Mouse (Mus musculus): ENCODE measurements at regions not wholly inside any gene's neighbourhood (a gene's known extent, or its start where the extent isn't known, plus 50 kb on each side); places are given as distances from the start of the nearest gene placed in this dataset.

DNA sequence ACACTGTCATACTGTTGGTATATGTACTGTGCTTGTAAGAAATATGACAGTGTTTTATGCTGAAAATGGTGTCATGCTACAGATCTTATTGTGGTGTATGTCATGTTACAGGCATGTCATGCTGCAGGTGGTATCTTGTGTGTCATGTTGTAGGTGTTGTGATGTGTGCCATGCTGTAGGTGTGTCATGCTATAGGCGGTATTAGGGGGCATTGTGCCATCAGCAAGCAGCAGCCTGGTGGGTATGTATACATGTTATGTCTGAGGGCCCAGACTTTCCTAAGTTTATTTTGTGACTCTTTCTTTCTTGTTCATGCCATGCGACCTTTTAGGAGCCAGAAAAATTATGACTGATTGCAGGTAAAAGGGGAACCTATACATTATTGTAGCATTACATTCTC, 134.7 kb upstream of the Foxa2 start:
- Histone ChIP-seq H3K4me2 (replicated peaks) (no peak overlapping the region), H3K4me3 (replicated peaks) (no peak overlapping the region), H3K27me3 (no peaks in the 10 kb centered on the region), H3K9ac (replicated peaks) (no peak overlapping the region), H3K4me1 (replicated peaks) (no peaks in the 10 kb centered on the region), H3K9me3 (no peaks in the 10 kb centered on the region), H3K27ac (no peak overlapping the region), H3K36me3 (no peaks in the 10 kb centered on the region)
- ATAC-seq: no peak
- WGBS: 94% methylated on average over 2 of the region's 2 CpGs

GRCm38 (mm10) chr2:148182492-148183052, 135.8 kb upstream of the Foxa2 start:
- H3K4me1 ChIP-seq (replicated peaks): no peaks in the 10 kb centered on the region
- H3K9ac ChIP-seq (replicated peaks): no peak overlapping the region
- H3K27ac ChIP-seq: no peak overlapping the region
- H3K4me3 ChIP-seq (replicated peaks): no peak overlapping the region
- 80% methylated on average over 3 of the region's 3 CpGs for WGBS
- H3K36me3 ChIP-seq: no peaks in the 10 kb centered on the region
- H3K27me3 ChIP-seq: no peaks in the 10 kb centered on the region
- ATAC-seq: no peak
- H3K9me3 ChIP-seq: no peaks in the 10 kb centered on the region
- H3K4me2 ChIP-seq (replicated peaks): no peak overlapping the region

DNA sequence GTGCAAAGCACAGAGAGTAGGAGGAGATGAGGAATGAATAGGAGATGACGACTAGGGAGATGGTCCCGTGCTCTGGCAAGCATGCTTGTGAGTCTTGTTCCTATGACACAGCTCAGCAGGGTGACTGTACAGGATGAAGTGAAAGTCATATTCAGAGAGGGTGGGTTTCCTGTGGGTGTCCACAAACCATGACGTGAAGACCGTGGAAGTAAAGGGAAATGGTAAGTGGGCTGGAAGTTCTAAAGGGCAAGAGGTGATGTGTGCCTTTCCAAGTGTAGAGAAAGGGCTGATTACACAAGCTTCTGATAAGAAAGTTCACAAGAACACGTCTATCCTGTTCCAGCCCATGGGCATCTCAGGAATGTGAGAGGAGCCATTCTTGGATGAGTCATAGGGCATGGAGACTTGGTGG, 138.0 kb upstream of the Foxa2 start:
- ATAC-seq: no peak
- WGBS: 85% methylated on average over 5 of the region's 5 CpGs

DNA sequence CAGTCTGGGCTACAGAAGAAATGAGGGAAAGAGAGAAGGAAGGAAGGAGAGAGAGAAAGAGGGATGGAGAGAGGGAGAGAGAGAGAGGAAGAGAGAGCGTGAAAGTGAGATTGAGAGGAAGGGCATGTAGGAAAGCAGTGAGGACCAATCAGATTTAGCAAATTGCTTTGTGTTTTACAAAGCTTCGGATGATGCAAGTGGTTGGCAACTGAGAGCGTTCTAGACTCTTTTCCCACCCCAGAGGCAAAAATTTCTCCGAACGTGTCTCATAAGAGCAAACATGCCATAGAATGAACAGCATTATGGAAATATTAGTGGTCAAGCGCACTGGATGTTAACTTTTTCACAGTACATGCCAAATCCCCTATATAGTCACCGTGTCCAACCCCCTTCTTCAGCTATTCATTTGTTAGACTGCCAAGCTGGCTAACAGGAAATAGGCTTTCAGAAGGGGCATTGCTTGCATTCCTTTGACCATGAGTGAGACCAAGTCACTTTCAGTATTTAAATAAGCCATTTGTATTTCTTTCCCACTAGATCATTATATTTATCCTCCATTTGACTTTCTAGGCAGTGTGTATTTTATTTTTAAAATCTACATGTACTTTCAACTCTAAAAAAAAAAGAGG, 139.7 kb upstream of the Foxa2 start:
- Histone ChIP-seq H3K9ac (replicated peaks) (no peak overlapping the region), H3K4me2 (replicated peaks) (no peak overlapping the region), H3K27ac (no peak overlapping the region), H3K36me3 (no peaks in the 10 kb centered on the region), H3K4me3 (replicated peaks) (no peak overlapping the region), H3K27me3 (no peaks in the 10 kb centered on the region), H3K9me3 (no peaks in the 10 kb centered on the region), H3K4me1 (replicated peaks) (no peaks in the 10 kb centered on the region)
- no peak for ATAC-seq
- WGBS: 90% methylated on average over 7 of the region's 7 CpGs

More for the DNA sequence above, 138.0 kb upstream of the Foxa2 start:
- no peak overlapping the region for H3K4me3 ChIP-seq (replicated peaks)
- H3K36me3 ChIP-seq: no peaks in the 10 kb centered on the region
- H3K4me1 ChIP-seq (replicated peaks): no peaks in the 10 kb centered on the region
- no peak overlapping the region for H3K27ac ChIP-seq
- no peak overlapping the region for H3K9ac ChIP-seq (replicated peaks)
- no peaks in the 10 kb centered on the region for H3K9me3 ChIP-seq
- no peaks in the 10 kb centered on the region for H3K27me3 ChIP-seq
- H3K4me2 ChIP-seq (replicated peaks): no peak overlapping the region

GRCm38 (mm10) chr2:148188865-148189264, 142.1 kb upstream of the Foxa2 start:
- Histone ChIP-seq H3K4me1 (replicated peaks) (no peaks in the 10 kb centered on the region), H3K4me2 (replicated peaks) (no peak overlapping the region), H3K9ac (replicated peaks) (no peak overlapping the region), H3K27me3 (no peaks in the 10 kb centered on the region), H3K36me3 (no peaks in the 10 kb centered on the region), H3K27ac (no peak overlapping the region), H3K4me3 (replicated peaks) (no peak overlapping the region), H3K9me3 (no peaks in the 10 kb centered on the region)
- WGBS: 79% methylated on average over 2 of the region's 2 CpGs
- ATAC-seq: no peak

DNA sequence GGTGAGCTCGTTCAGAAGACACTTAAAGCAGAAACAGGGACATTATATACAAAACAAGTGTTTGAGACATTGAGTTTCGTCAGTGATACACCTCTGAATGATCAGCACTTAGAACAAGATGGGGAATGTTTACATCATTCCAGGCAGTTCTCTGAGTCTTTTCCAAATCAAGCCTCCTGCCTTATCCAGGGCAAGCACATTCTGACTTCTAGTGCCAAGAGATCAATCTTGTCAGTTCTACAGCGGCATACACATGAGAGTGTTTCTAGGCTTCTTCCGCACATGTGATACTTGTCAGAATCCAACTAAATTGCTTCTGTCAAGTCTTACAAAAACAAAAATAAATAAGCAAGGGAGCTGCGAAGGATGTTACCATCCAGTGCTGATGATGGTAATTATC, 142.5 kb upstream of the Foxa2 start:
- Histone ChIP-seq H3K9ac (replicated peaks) (no peak overlapping the region), H3K27me3 (no peaks in the 10 kb centered on the region), H3K36me3 (no peaks in the 10 kb centered on the region), H3K27ac (no peak overlapping the region), H3K4me2 (replicated peaks) (no peak overlapping the region), H3K4me1 (replicated peaks) (no peaks in the 10 kb centered on the region), H3K9me3 (no peaks in the 10 kb centered on the region), H3K4me3 (replicated peaks) (no peak overlapping the region)
- no peak for ATAC-seq
- 79% methylated on average over 5 of the region's 5 CpGs for WGBS

- H3K36me3 ChIP-seq: no peaks in the 10 kb centered on the region
- ATAC-seq: no peak
- H3K9ac ChIP-seq (replicated peaks): no peak overlapping the region
- H3K4me3 ChIP-seq (replicated peaks): no peak overlapping the region
- no peaks in the 10 kb centered on the region for H3K27me3 ChIP-seq
- 78% methylated on average over 4 of the region's 4 CpGs for WGBS
- no peaks in the 10 kb centered on the region for H3K4me1 ChIP-seq (replicated peaks)
- no peak overlapping the region for H3K4me2 ChIP-seq (replicated peaks)
- H3K9me3 ChIP-seq: no peaks in the 10 kb centered on the region
- no peak overlapping the region for H3K27ac ChIP-seq
These were observed 146.2 kb upstream of the Foxa2 start for GRCm38 (mm10) chr2:148192946-148193345.

GRCm38 (mm10) chr2:148197375-148198015, 150.7 kb upstream of the Foxa2 start:
- Histone ChIP-seq H3K4me3 (replicated peaks) (no peak overlapping the region), H3K27ac (no peak overlapping the region)
- WGBS: 85% methylated on average over 7 of the region's 7 CpGs

GRCm38 (mm10) chr2:148206633-148207032, 159.9 kb upstream of the Foxa2 start:
- no peak overlapping the region for H3K9ac ChIP-seq (replicated peaks)
- no peaks in the 10 kb centered on the region for H3K27me3 ChIP-seq
- H3K36me3 ChIP-seq: no peaks in the 10 kb centered on the region
- no peak overlapping the region for H3K4me2 ChIP-seq (replicated peaks)
- ATAC-seq: no peak
- 21% methylated on average over 1 of the region's 1 CpGs for WGBS
- no peak overlapping the region for H3K27ac ChIP-seq
- H3K4me1 ChIP-seq (replicated peaks): no peaks in the 10 kb centered on the region
- H3K9me3 ChIP-seq: no peaks in the 10 kb centered on the region
- no peak overlapping the region for H3K4me3 ChIP-seq (replicated peaks)

More at GRCm38 (mm10) chr2:148197375-148198015, 150.7 kb upstream of the Foxa2 start:
- H3K4me1 ChIP-seq (replicated peaks): no peaks in the 10 kb centered on the region
- H3K27me3 ChIP-seq: no peaks in the 10 kb centered on the region
- H3K36me3 ChIP-seq: no peaks in the 10 kb centered on the region
- H3K4me2 ChIP-seq (replicated peaks): no peak overlapping the region
- no peak for ATAC-seq
- no peak overlapping the region for H3K9ac ChIP-seq (replicated peaks)
- no peaks in the 10 kb centered on the region for H3K9me3 ChIP-seq

GRCm38 (mm10) chr2:148210813-148211212, 164.0 kb upstream of the Foxa2 start:
- H3K4me3 ChIP-seq (replicated peaks): no peak overlapping the region
- no peaks in the 10 kb centered on the region for H3K27me3 ChIP-seq
- H3K9me3 ChIP-seq: no peaks in the 10 kb centered on the region
- no peaks in the 10 kb centered on the region for H3K36me3 ChIP-seq
- no peak for ATAC-seq
- no peak overlapping the region for H3K27ac ChIP-seq
- 75% methylated on average over 2 of the region's 2 CpGs for WGBS
- no peaks in the 10 kb centered on the region for H3K4me1 ChIP-seq (replicated peaks)
- no peak overlapping the region for H3K9ac ChIP-seq (replicated peaks)
- H3K4me2 ChIP-seq (replicated peaks): no peak overlapping the region

DNA sequence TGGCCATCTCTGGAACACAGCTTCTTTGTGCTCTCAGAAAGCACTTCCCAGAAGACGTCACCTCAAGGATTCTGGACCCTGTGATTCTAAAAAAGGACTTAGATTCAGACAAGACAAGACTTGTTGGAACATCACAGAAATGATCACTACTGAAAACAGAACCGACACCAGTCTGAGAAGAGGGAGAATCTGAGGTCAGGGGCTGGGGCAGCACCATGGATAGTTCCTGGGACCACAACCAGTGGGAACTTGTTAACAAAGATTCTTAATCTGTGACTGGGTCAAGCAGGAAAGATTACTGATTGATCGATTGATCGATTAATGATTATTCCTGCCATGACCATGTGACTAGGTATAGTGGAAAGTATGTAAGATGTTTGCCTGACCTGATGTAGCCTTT, 170.4 kb upstream of the Foxa2 start:
- WGBS: 89% methylated on average over 4 of the region's 4 CpGs

DNA sequence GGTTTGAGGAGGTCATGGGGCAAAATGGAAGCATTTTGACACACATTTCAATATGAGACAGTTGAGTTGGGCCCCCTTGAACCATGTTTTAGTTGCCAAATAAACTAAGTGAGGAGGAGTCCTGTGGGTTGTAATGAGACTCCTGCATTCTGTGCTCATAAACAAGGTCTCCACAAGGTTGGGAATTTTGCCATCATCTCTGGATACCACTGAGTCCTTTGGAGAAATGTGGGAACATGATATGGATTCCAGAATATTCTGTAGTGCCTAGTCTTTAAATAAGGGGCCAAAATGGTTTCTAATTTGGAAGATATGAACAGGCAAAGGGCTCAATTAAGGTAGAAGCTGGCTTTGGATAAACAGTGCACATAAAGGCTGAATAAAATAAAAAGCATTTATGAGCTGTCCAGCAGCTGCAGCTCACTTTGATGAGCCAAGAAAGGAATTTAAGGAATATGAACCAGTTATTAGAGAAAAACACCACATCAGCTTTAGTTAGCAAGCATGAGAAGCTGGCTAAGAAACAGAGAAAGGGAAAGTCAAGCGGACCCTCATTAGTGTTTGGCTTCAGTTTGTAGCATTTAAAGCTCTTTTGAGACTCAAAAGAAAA, 161.3 kb upstream of the Sstr4 start:
- Histone ChIP-seq H3K9me3 (no peaks in the 10 kb centered on the region), H3K4me3 (replicated peaks) (no peak overlapping the region), H3K4me1 (replicated peaks) (no peaks in the 10 kb centered on the region), H3K36me3 (no peaks in the 10 kb centered on the region), H3K4me2 (replicated peaks) (no peak overlapping the region), H3K27me3 (no peaks in the 10 kb centered on the region), H3K27ac (no peak overlapping the region), H3K9ac (replicated peaks) (no peak overlapping the region)
- WGBS: 62% methylated on average over 1 of the region's 1 CpGs
- ATAC-seq: no peak

More for the DNA sequence above, 170.4 kb upstream of the Foxa2 start:
- no peaks in the 10 kb centered on the region for H3K9me3 ChIP-seq
- H3K4me1 ChIP-seq (replicated peaks): no peaks in the 10 kb centered on the region
- no peak overlapping the region for H3K9ac ChIP-seq (replicated peaks)
- H3K4me2 ChIP-seq (replicated peaks): no peak overlapping the region
- no peak overlapping the region for H3K4me3 ChIP-seq (replicated peaks)
- H3K27ac ChIP-seq: no peak overlapping the region
- no peak for ATAC-seq
- no peaks in the 10 kb centered on the region for H3K36me3 ChIP-seq
- no peaks in the 10 kb centered on the region for H3K27me3 ChIP-seq
